Comparison of ENCODE assay signal across 9 mouse cellular contexts in genomic region chr17:42883315-42883714, GRCm38 (mm10). TPM values are rescaled to one million over a fixed set of nuclear protein-coding genes. Genes with fewer than 3 reads are reported as not detected.
DNase-seq lines count a peak whose midpoint lies in the region; ATAC-seq and TF ChIP-seq lines count a peak whose summit lies in the region.
"Had no signal": no experiment of that assay in that cellular context is flagged by ENCODE, and none has a peak within 500 bp of the region (broad histone marks: within the 10 kb centered on the region; RNA-seq: fewer than 3 reads in every experiment).

No protein-coding gene starts in this region.

- no peak overlapping the region for H3K9ac ChIP-seq in kidney, embryonic 15.5 days
- H3K9ac ChIP-seq in CH12.LX (ENCODE audit: insufficient read depth, low read depth) = no peak overlapping the region
- H3K9ac ChIP-seq in embryonic facial prominence, embryonic 11.5 days (replicated peaks; ENCODE audit: low read length) = no peak overlapping the region
- H3K9ac ChIP-seq in liver, embryonic 13.5 days = peak overlapping the region; percentile 64
- no peak overlapping the region for H3K9ac ChIP-seq in forebrain, embryonic 13.5 days
- no peak overlapping the region for H3K9ac ChIP-seq in midbrain, embryonic 15.5 days

- H3K36me3 ChIP-seq in kidney, embryonic 15.5 days = no peaks in the 10 kb centered on the region
- no peaks in the 10 kb centered on the region for H3K36me3 ChIP-seq in CH12.LX (replicated peaks in 1 of 2; ENCODE audit: control insufficient read depth in 1 of 2, insufficient read depth in 1 of 2, low read length in 1 of 2)
- no peaks in the 10 kb centered on the region for H3K36me3 ChIP-seq in embryonic facial prominence, embryonic 11.5 days (replicated peaks; ENCODE audit: control insufficient read depth, insufficient read depth, low read depth, low read length)
- no peaks in the 10 kb centered on the region for H3K36me3 ChIP-seq in liver, embryonic 13.5 days
- no peaks in the 10 kb centered on the region for H3K36me3 ChIP-seq in forebrain, embryonic 13.5 days (ENCODE audit: poor library complexity, severe bottlenecking)
- no peaks in the 10 kb centered on the region for H3K36me3 ChIP-seq in midbrain, embryonic 15.5 days (replicated peaks)
- H3K36me3 ChIP-seq: G1E had no signal

- no peaks in the 10 kb centered on the region for H3K9me3 ChIP-seq in kidney, embryonic 15.5 days (replicated peaks)
- H3K9me3 ChIP-seq in CH12.LX (replicated peaks; ENCODE audit: low read length) = peaks cover 4% of the 10 kb centered on the region
- no peaks in the 10 kb centered on the region for H3K9me3 ChIP-seq in embryonic facial prominence, embryonic 11.5 days (replicated peaks; ENCODE audit: control insufficient read depth, low read length)
- H3K9me3 ChIP-seq in liver, embryonic 13.5 days (replicated peaks) = no peaks in the 10 kb centered on the region
- no peaks in the 10 kb centered on the region for H3K9me3 ChIP-seq in forebrain, embryonic 13.5 days (replicated peaks)
- no peaks in the 10 kb centered on the region for H3K9me3 ChIP-seq in midbrain, embryonic 15.5 days
- H3K9me3 ChIP-seq: G1E had no signal

- peak overlapping the region; percentile 51; the same call in 1 of the 2 replicates for H3K27ac ChIP-seq in kidney, embryonic 15.5 days
- no peak overlapping the region for H3K27ac ChIP-seq in CH12.LX (ENCODE audit: insufficient read depth, low read depth)
- H3K27ac ChIP-seq in embryonic facial prominence, embryonic 11.5 days (replicated peaks; ENCODE audit: low read depth, low read length) = no peak overlapping the region
- H3K27ac ChIP-seq in liver, embryonic 13.5 days = peak overlapping the region; percentile 86
- no peak overlapping the region for H3K27ac ChIP-seq in forebrain, embryonic 13.5 days
- H3K27ac ChIP-seq in midbrain, embryonic 15.5 days = no peak overlapping the region

- no peak overlapping the region for H3K4me3 ChIP-seq in kidney, embryonic 15.5 days (replicated peaks)
- no peak overlapping the region for H3K4me3 ChIP-seq in CH12.LX (replicated peaks in 1 of 3; ENCODE audit: low read depth in 2 of 3, low read length in 2 of 3, poor library complexity in 1 of 3)
- no peak overlapping the region for H3K4me3 ChIP-seq in embryonic facial prominence, embryonic 11.5 days (ENCODE audit: low read depth, low read length)
- peak overlapping the region; percentile 33 for H3K4me3 ChIP-seq in liver, embryonic 13.5 days (replicated peaks)
- no peak overlapping the region for H3K4me3 ChIP-seq in forebrain, embryonic 13.5 days
- H3K4me3 ChIP-seq in midbrain, embryonic 15.5 days = no peak overlapping the region

- no peaks in the 10 kb centered on the region for H3K79me2 ChIP-seq in CH12.LX (replicated peaks; ENCODE audit: control insufficient read depth, extremely low read depth, insufficient read depth, poor library complexity, severe bottlenecking)

- H3K4me1 ChIP-seq in kidney, embryonic 15.5 days = peaks cover 21% of the 10 kb centered on the region
- H3K4me1 ChIP-seq in CH12.LX (ENCODE audit: control insufficient read depth in 1 of 2, insufficient read depth in 2 of 2) = peaks cover 5 to 23% of the 10 kb centered on the region in 2 experiments
- no peaks in the 10 kb centered on the region for H3K4me1 ChIP-seq in embryonic facial prominence, embryonic 11.5 days (ENCODE audit: control insufficient read depth, insufficient read depth, low read length)
- peaks cover 46% of the 10 kb centered on the region for H3K4me1 ChIP-seq in liver, embryonic 13.5 days (replicated peaks)
- H3K4me1 ChIP-seq in forebrain, embryonic 13.5 days = no peaks in the 10 kb centered on the region
- no peaks in the 10 kb centered on the region for H3K4me1 ChIP-seq in midbrain, embryonic 15.5 days

- no peak for TF ChIP-seq POLR2A in CH12.LX (IDR thresholded peaks at IDR 0.05; ENCODE audit: low read depth, low read length)

- DNase-seq in kidney, adult 9 months = no peak
- no peak for DNase-seq in CH12.LX (ENCODE audit: extremely low read depth)
- no peak for DNase-seq in embryonic facial prominence, embryonic 11.5 days (ENCODE audit: low spot score)
- DNase-seq in liver, embryonic 13.5 days = peak; percentile 62

- in situ Hi-C loops in CH12.LX (cut with MboI; ENCODE audit: low pct_ligation_motif_present, low pct_unique_long_range_greater_than_20kb, low sequenced_read_pairs) = no loop called here

- TF ChIP-seq EP300 in CH12.LX (IDR thresholded peaks at IDR 0.05; ENCODE audit: low read length) = no peak

- H3K4me2 ChIP-seq in kidney, embryonic 15.5 days = peak overlapping the region; percentile 23; the same call in 1 of the 2 replicates
- peak overlapping the region; percentile 36; the same call in 1 of the 2 replicates for H3K4me2 ChIP-seq in CH12.LX (ENCODE audit: insufficient read depth, low read depth, poor library complexity, severe bottlenecking)
- no peak overlapping the region for H3K4me2 ChIP-seq in embryonic facial prominence, embryonic 11.5 days (ENCODE audit: low read depth, low read length)
- H3K4me2 ChIP-seq in liver, embryonic 13.5 days = peak overlapping the region; percentile 72
- H3K4me2 ChIP-seq in forebrain, embryonic 13.5 days = no peak overlapping the region
- H3K4me2 ChIP-seq in midbrain, embryonic 15.5 days = no peak overlapping the region

- dilution Hi-C loops in CH12.LX (cut with MboI; ENCODE audit: extremely low pct_ligation_motif_present, extremely low pct_unique_long_range_greater_than_20kb, low sequenced_read_pairs) = no loop called here

- no peaks in the 10 kb centered on the region for H3K27me3 ChIP-seq in kidney, embryonic 15.5 days
- H3K27me3 ChIP-seq in CH12.LX (replicated peaks) = no peaks in the 10 kb centered on the region
- no peaks in the 10 kb centered on the region for H3K27me3 ChIP-seq in embryonic facial prominence, embryonic 11.5 days (ENCODE audit: control insufficient read depth, insufficient read depth, low read length)
- no peaks in the 10 kb centered on the region for H3K27me3 ChIP-seq in liver, embryonic 13.5 days
- H3K27me3 ChIP-seq in forebrain, embryonic 13.5 days = no peaks in the 10 kb centered on the region
- no peaks in the 10 kb centered on the region for H3K27me3 ChIP-seq in midbrain, embryonic 15.5 days (replicated peaks)

- TF ChIP-seq RAD21 in CH12.LX (IDR thresholded peaks at IDR 0.05; ENCODE audit: low read depth, low read length) = no peak

- no peak for TF ChIP-seq CTCF in CH12.LX (conservative IDR thresholded peaks at IDR 0.05 in 1 of 2, IDR thresholded peaks at IDR 0.05 in 1 of 2; ENCODE audit: low read depth in 2 of 2, low read length in 2 of 2)

- peak; percentile 70; the same call in 1 of the 2 replicates for ATAC-seq in kidney, embryonic 15.5 days (replicated peaks; ENCODE audit: low FRiP score)
- peak; percentile 60 for ATAC-seq in embryonic facial prominence, embryonic 11.5 days (replicated peaks; ENCODE audit: insufficient number of reproducible peaks, low FRiP score, low TSS enrichment, low read depth)
- ATAC-seq in liver, embryonic 13.5 days (ENCODE audit: low read depth) = peak; percentile 91
- no peak for ATAC-seq in inflammation-experienced regulatory T-cells, adult 6 months
- ATAC-seq in forebrain, embryonic 13.5 days = no peak
- ATAC-seq in midbrain, embryonic 15.5 days (replicated peaks) = no peak

- WGBS in kidney, embryonic 15.5 days = 20% methylated on average over 9 of the region's 9 CpGs
- WGBS in embryonic facial prominence, embryonic 11.5 days = 69% methylated on average over 9 of the region's 9 CpGs
- WGBS in liver, embryonic 13.5 days (ENCODE audit: insufficient replicate concordance) = 38% methylated on average over 9 of the region's 9 CpGs
- WGBS in forebrain, embryonic 13.5 days = 87% methylated on average over 9 of the region's 9 CpGs
- WGBS in midbrain, embryonic 15.5 days = 68% methylated on average over 9 of the region's 9 CpGs

TF ChIP-seq in CH12.LX, 34 proteins besides CTCF, POLR2A, EP300 and RAD21 (continues in another document):
- TF ChIP-seq USF2 (conservative IDR thresholded peaks at IDR 0.05; ENCODE audit: low read depth, low read length) = no peak
- no peak for TF ChIP-seq JUND (conservative IDR thresholded peaks at IDR 0.05; ENCODE audit: low read depth, low read length)
- no peak for TF ChIP-seq KAT2A (IDR thresholded peaks at IDR 0.05; ENCODE audit: insufficient replicate concordance, low read length)
- no peak for TF ChIP-seq NELFE (IDR thresholded peaks at IDR 0.05; ENCODE audit: low read depth, low read length)
- no peak for TF ChIP-seq POLR2AphosphoS2 (IDR thresholded peaks at IDR 0.05; ENCODE audit: low read depth, low read length)
- TF ChIP-seq IRF4 (IDR thresholded peaks at IDR 0.05; ENCODE audit: low read depth, low read length) = no peak
- no peak for TF ChIP-seq MAFK (IDR thresholded peaks at IDR 0.05; ENCODE audit: insufficient replicate concordance, low read length)
- TF ChIP-seq SMC3 (IDR thresholded peaks at IDR 0.05; ENCODE audit: low read depth, low read length) = no peak
- no peak for TF ChIP-seq TBP (conservative IDR thresholded peaks at IDR 0.05; ENCODE audit: low read depth, low read length)
- TF ChIP-seq TCF12 (IDR thresholded peaks at IDR 0.05; ENCODE audit: low read depth, low read length) = no peak
- no peak for TF ChIP-seq MEF2A (IDR thresholded peaks at IDR 0.05; ENCODE audit: borderline replicate concordance, low read depth, low read length)
- TF ChIP-seq ZC3H11A (IDR thresholded peaks at IDR 0.05; ENCODE audit: low read depth, low read length) = no peak
- no peak for TF ChIP-seq ETS1 (conservative IDR thresholded peaks at IDR 0.05; ENCODE audit: low read depth, low read length)
- TF ChIP-seq ELF1 (IDR thresholded peaks at IDR 0.05; ENCODE audit: low read depth, low read length) = no peak
- no peak for TF ChIP-seq CHD2 (IDR thresholded peaks at IDR 0.05; ENCODE audit: low read length)
- no peak for TF ChIP-seq MAX (IDR thresholded peaks at IDR 0.05; ENCODE audit: low read length)
- no peak for TF ChIP-seq ZMIZ1 (IDR thresholded peaks at IDR 0.05; ENCODE audit: low read depth, low read length)
- no peak for TF ChIP-seq UBTF (IDR thresholded peaks at IDR 0.05; ENCODE audit: low read depth, low read length)
- no peak for TF ChIP-seq NRF1 (IDR thresholded peaks at IDR 0.05; ENCODE audit: low read depth, low read length)

RNA-seq across cellular contexts. Expression of gene Cd2ap, which starts 6.8 kb away (rescaled TPM):
- polyA plus RNA-seq in kidney, embryonic 15.5 days (2015; fragmentation: Nextera tagmentation; extraction: Ambion mirVana) = 34.2 and 39.9 TPM in 2 replicates
- 18.8 and 19.9 TPM in 2 replicates for total RNA-seq in CH12.LX (2012; rRNA removed)
- 26.1 and 28.8 TPM in 2 replicates for total RNA-seq in CH12.LX (2014; rRNA removed)
- polyA plus RNA-seq in CH12.LX (2012; ENCODE audit: insufficient read length, low read depth) = 36.3 and 36.8 TPM in 2 replicates
- polyA plus RNA-seq in embryonic facial prominence, embryonic 11.5 days (2014; fragmentation: Nextera tagmentation; extraction: Ambion mirVana) = 17.1 and 17.5 TPM in 2 replicates
- 8.8 and 10.2 TPM in 2 replicates for polyA plus RNA-seq in liver, embryonic 13.5 days (2015; fragmentation: Nextera tagmentation; extraction: Ambion mirVana)
- 10 to 100 TPM in 2 of 3 experiments, 1 to 10 TPM in 1; 4.4 to 14.9 (median 14.9) TPM for polyA plus RNA-seq in inflammation-experienced regulatory T-cells, adult 6 months (2017; shearing (Covaris generic))
- 8.1 and 8.8 TPM in 2 replicates for polyA plus RNA-seq in forebrain, embryonic 13.5 days (2015; fragmentation: Nextera tagmentation; extraction: Ambion mirVana)
- 8.3 and 8.4 TPM in 2 replicates for polyA plus RNA-seq in midbrain, embryonic 15.5 days (2015; fragmentation: Nextera tagmentation; extraction: Ambion mirVana)

Comparison
In these comparisons a context has a peak if more than half of its experiments do, and no peak if none do; other contexts are left out.
1. ATAC-seq: peak in kidney, embryonic 15.5 days (single experiment), embryonic facial prominence, embryonic 11.5 days (single experiment) and liver, embryonic 13.5 days (single experiment); none in inflammation-experienced regulatory T-cells, adult 6 months (single experiment), forebrain, embryonic 13.5 days (single experiment) and midbrain, embryonic 15.5 days (single experiment).
2. H3K27ac ChIP-seq: peak in kidney, embryonic 15.5 days (single experiment) and liver, embryonic 13.5 days (single experiment); none in CH12.LX (single experiment), embryonic facial prominence, embryonic 11.5 days (single experiment), forebrain, embryonic 13.5 days (single experiment) and midbrain, embryonic 15.5 days (single experiment).
3. H3K4me2 ChIP-seq: peak in kidney, embryonic 15.5 days (single experiment), CH12.LX (single experiment) and liver, embryonic 13.5 days (single experiment); none in embryonic facial prominence, embryonic 11.5 days (single experiment), forebrain, embryonic 13.5 days (single experiment) and midbrain, embryonic 15.5 days (single experiment).